Mouse (Mus musculus): ENCODE measurements around the gene Fhdc1.

The Fhdc1 gene

GRCm38 (mm10) chr3:84474981-84475775 is 5.1 kb downstream of the Fhdc1 start:
- DNase-seq (ENCODE audit: extremely low spot score, low read depth, low spot score): no peak

DNA sequence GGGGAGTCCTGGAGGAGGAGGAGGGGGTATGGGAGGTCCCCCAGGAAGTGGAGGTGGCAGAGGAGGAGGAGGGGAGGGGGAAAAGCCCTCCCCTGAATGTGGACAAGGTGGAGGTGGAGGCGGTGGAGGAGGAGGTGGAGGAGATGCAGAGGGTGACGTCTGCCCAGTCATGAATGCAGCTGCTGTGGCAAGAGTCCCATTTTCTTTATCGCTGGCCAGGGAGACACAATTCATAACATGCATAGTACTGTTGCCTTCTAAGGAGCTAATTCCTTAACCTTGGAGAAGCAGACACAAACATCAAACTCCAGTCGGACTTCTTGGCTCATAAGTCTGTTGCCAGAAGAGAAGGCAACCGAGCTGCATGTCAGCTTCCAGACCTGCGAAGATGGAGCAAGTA is 5.8 kb downstream of the Fhdc1 start:
- no peak for DNase-seq (ENCODE audit: extremely low spot score, low read depth, low spot score)

DNA sequence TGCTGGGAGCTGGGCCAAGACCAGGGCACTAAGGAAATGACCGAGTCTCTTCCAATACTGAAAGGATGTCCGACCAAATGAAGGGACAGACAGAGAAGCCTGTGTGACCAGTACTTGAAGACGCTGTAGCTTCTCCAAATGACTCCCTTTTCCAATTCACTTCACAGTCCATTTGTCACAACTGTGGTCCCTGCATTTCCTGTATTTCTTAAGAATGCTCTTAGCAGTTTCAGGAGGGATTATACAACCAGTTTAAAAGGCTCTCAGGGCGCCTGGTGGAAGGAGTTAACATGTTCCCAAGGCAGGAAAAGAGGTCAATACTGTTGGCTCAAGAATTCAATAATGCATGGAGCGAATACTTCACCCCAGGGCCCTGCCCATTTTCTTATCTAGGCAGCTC is 7.3 kb downstream of the Fhdc1 start:
- no peak for DNase-seq (ENCODE audit: extremely low spot score, low read depth, low spot score)

- DNase-seq (ENCODE audit: extremely low spot score, low read depth, low spot score): no peak
Observed at GRCm38 (mm10) chr3:84472527-84472926, 7.7 kb downstream of the Fhdc1 start.

- no peak for DNase-seq (ENCODE audit: extremely low spot score, low read depth, low spot score)
Observed at GRCm38 (mm10) chr3:84471146-84471545, 9.1 kb downstream of the Fhdc1 start.

DNA sequence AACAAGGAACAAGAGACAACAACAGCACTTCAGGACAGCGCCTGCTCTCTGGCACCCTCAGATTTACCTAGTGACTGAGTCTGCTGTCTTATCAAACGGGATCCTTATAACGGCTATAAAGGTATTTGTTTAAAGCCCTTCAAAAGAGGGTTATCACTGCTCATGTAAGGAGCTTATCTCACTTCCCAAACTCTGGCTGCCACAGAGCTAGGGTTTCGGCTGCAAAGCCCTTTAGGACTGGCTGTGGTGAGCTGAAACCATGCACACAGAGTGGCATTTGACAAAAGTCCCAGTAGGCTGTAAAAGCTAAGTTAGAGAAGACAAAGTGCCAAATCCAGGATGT is 12.1 kb downstream of the Fhdc1 start:
- no peak for DNase-seq (ENCODE audit: extremely low spot score, low read depth, low spot score)

GRCm38 (mm10) chr3:84467419-84468110 is 12.7 kb downstream of the Fhdc1 start:
- no peak for DNase-seq (ENCODE audit: extremely low spot score, low read depth, low spot score)

GRCm38 (mm10) chr3:84465822-84466500 is 14.3 kb downstream of the Fhdc1 start:
- no peak for DNase-seq (ENCODE audit: extremely low spot score, low read depth, low spot score)

GRCm38 (mm10) chr3:84461687-84462086 is 18.5 kb downstream of the Fhdc1 start:
- DNase-seq (ENCODE audit: extremely low spot score, low read depth, low spot score): no peak

DNA sequence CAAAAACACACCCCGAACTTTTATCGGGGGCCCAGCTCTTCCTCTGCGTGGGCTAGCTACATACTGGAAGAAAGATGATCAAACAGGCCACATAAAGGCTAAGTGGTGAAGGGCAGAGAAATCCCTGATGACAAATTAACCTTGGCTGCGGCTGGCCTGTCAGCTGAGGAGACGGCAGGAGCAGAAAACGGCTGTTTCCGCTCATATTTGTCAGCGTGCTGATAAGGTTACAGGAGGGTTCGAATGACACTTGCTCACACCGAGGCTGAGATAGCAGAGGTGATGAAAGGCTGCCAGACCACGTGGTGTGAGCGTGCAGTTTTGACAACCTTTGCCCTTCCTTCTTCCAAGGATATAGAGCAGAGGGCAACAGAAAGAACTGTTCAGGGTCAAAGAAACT is 19.3 kb downstream of the Fhdc1 start:
- no peak for DNase-seq (ENCODE audit: extremely low spot score, low read depth, low spot score)

- no peak for DNase-seq (ENCODE audit: extremely low spot score, low read depth, low spot score)
Observed at GRCm38 (mm10) chr3:84460499-84460898, 19.7 kb downstream of the Fhdc1 start.

- no peak for DNase-seq (ENCODE audit: extremely low spot score, low read depth, low spot score)
Observed at GRCm38 (mm10) chr3:84455733-84456417, 24.4 kb downstream of the Fhdc1 start.

GRCm38 (mm10) chr3:84450651-84451050 is 29.6 kb downstream of the Fhdc1 start:
- no peak for DNase-seq (ENCODE audit: extremely low spot score, low read depth, low spot score)

DNA sequence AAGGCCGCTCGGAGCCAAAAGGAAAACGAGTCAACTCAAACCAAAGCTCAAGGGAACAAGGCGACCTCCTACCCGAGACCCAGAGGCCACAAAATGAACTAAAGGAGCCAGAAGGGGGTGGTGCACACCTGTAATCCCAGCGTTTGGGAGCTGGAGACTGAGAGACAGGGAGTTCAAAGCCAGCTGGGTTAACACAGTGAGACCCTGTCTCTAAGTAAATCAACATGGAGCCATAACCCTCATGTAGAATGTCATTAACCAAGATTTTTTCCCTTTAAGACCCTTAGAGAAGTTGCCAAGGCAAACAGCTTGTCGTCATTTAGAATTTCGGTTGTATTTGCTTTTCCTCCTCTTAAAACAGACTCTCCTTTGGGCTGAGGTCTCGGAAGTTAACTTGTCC is 31.2 kb downstream of the Fhdc1 start:
- no peak for DNase-seq (ENCODE audit: extremely low spot score, low read depth, low spot score)

GRCm38 (mm10) chr3:84447803-84448202 is 32.4 kb downstream of the Fhdc1 start:
- DNase-seq (ENCODE audit: extremely low spot score, low read depth, low spot score): no peak

DNA sequence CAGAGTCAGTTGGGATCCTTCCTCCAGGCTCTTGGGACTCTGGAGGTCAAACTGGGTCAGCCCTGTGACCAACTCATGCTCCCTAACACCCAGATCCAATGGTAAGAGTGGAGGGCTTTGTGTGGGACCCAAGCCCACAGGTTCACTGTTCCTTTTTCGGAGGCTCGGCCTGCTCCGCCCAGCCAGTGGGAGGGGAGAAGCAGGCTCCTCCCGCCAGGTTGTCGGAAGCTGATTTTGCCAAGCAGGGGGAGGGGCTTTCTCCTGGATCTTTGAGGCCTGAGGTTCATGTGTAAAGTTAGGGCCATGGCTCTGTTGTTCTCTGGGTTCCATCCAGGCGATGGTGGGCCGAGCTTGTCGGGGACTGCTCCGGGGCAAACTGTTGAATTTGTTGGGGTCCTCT is 34.4 kb downstream of the Fhdc1 start:
- DNase-seq (ENCODE audit: extremely low spot score, low read depth, low spot score): no peak

- DNase-seq (ENCODE audit: extremely low spot score, low read depth, low spot score): no peak
Observed at GRCm38 (mm10) chr3:84442890-84443289, 37.3 kb downstream of the Fhdc1 start.

- no peak for DNase-seq (ENCODE audit: extremely low spot score, low read depth, low spot score)
Observed at GRCm38 (mm10) chr3:84439431-84440210, 40.6 kb downstream of the Fhdc1 start.

DNA sequence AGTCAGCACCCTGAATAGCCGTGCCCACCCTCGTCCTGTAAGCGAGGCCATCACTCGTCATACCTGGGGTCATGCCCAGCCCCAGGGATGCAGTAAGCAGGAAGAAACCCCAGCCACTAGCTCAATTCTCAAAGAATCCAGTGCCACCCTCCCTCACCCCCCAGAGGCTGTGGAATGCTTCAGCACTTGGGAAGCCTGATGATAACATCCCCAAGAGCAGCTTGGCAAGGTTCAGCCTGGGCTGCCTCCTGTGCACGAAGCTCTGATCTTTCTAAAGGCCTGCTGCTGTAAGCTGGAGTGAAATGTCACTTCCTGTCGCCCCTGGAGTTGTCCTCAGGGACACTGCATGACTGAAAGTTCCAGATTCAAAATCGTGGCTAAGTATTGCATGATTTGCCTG is 41.4 kb downstream of the Fhdc1 start:
- DNase-seq (ENCODE audit: extremely low spot score, low read depth, low spot score): no peak

GRCm38 (mm10) chr3:84438118-84438517 is 42.1 kb downstream of the Fhdc1 start:
- no peak for DNase-seq (ENCODE audit: extremely low spot score, low read depth, low spot score)

DNA sequence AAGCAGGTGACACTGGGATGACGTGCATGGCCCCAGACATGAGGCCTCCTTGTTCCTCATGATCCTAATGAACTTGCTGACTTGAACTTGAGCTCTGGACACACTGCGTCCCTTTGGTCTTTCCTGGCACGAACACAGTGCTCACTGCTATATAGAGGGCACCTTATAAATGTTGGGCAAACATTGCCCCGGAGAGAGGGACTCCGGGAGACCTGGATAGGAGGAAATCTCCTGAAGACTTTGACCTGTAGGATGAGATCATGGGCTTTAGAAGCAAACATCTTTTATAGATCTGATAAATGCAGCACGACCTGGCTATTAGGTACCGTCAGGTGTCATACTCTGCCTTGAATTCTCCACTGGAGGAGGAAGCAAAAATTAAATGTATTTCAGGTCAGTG is 43.3 kb downstream of the Fhdc1 start:
- no peak for DNase-seq (ENCODE audit: extremely low spot score, low read depth, low spot score)

Measured in hindlimb bud, embryonic 11.5 days (tissue).